ENCODE assay signal across 15 mouse cellular contexts in genomic region chr17:63294961-63295360, GRCm38 (mm10).
DNase-seq lines count a peak whose midpoint lies in the region; ATAC-seq and TF ChIP-seq lines count a peak whose summit lies in the region.
"Had no signal": no experiment of that assay in that cellular context is flagged by ENCODE, and none has a peak within 500 bp of the region (broad histone marks: within the 10 kb centered on the region; RNA-seq: fewer than 3 reads in every experiment).

No protein-coding gene starts in this region.

- ATAC-seq in midbrain, embryonic 11.5 days (ENCODE audit: low FRiP score): no peak
- no peak for ATAC-seq in midbrain, embryonic 15.5 days (replicated peaks)
- ATAC-seq in neural tube, embryonic 11.5 days (ENCODE audit: insufficient read depth, low FRiP score, low TSS enrichment): no peak

- peak overlapping the region; percentile 43 for H3K27ac ChIP-seq in layer of hippocampus, adult 2 months
- peak overlapping the region; percentile 25; the same call in 1 of the 2 replicates for H3K27ac ChIP-seq in midbrain, embryonic 11.5 days (ENCODE audit: low read depth, low read length)
- no peak overlapping the region for H3K27ac ChIP-seq in midbrain, embryonic 15.5 days
- peak overlapping the region; percentile 11; the same call in 1 of the 2 replicates for H3K27ac ChIP-seq in embryonic facial prominence, embryonic 10.5 days (replicated peaks)
- H3K27ac ChIP-seq in neural tube, embryonic 11.5 days (ENCODE audit: low read depth, low read length): no peak overlapping the region

- no peaks in the 10 kb centered on the region for H3K36me3 ChIP-seq in midbrain, embryonic 11.5 days (ENCODE audit: control insufficient read depth, insufficient read depth, low read length)
- H3K36me3 ChIP-seq in midbrain, embryonic 15.5 days (replicated peaks): no peaks in the 10 kb centered on the region
- H3K36me3 ChIP-seq in embryonic facial prominence, embryonic 10.5 days (replicated peaks): no peaks in the 10 kb centered on the region
- no peaks in the 10 kb centered on the region for H3K36me3 ChIP-seq in neural tube, embryonic 11.5 days (ENCODE audit: control insufficient read depth, insufficient read depth, low read length)

- no peak for DNase-seq in layer of hippocampus, adult 2 months (ENCODE audit: low spot score in 2 of 2)
- no peak for DNase-seq in layer of hippocampus, postnatal 14 days (ENCODE audit: low spot score in 2 of 2)
- DNase-seq in midbrain, embryonic 11.5 days (ENCODE audit: low spot score, missing footprints): peak; percentile 85
- peak; percentile 33 for DNase-seq in embryonic facial prominence, embryonic 10.5 days (ENCODE audit: low spot score)
- peak; percentile 13 for DNase-seq in neural tube, embryonic 11.5 days (ENCODE audit: low spot score)
- no peak for DNase-seq in gastrocnemius, postnatal 36 days
- no peak for DNase-seq in adrenal gland, postnatal 4 days (ENCODE audit: low spot score in 2 of 2)
- DNase-seq: adrenal gland, adult 8-10 months; cerebellum, adult 8-10 months; gastrocnemius, postnatal 14 days; kidney, postnatal 14 days; spleen, adult 18-20 months; thymus, postnatal 36 days had no signal

- intact Hi-C loops in gastrocnemius, postnatal 36 days (cut with DNase I): no loop called here

- no peak overlapping the region for H3K4me3 ChIP-seq in layer of hippocampus, adult 2 months
- no peak overlapping the region for H3K4me3 ChIP-seq in midbrain, embryonic 11.5 days (ENCODE audit: low read depth, low read length)
- no peak overlapping the region for H3K4me3 ChIP-seq in midbrain, embryonic 15.5 days
- no peak overlapping the region for H3K4me3 ChIP-seq in embryonic facial prominence, embryonic 10.5 days
- H3K4me3 ChIP-seq in neural tube, embryonic 11.5 days (ENCODE audit: low read depth, low read length): no peak overlapping the region

- WGBS in midbrain, embryonic 11.5 days: 70% methylated on average over 3 of the region's 3 CpGs
- WGBS in midbrain, embryonic 15.5 days: 68% methylated on average over 3 of the region's 3 CpGs
- 49% methylated on average over 3 of the region's 3 CpGs for WGBS in embryonic facial prominence, embryonic 10.5 days
- WGBS in neural tube, embryonic 11.5 days: 36% methylated on average over 3 of the region's 3 CpGs

- H3K4me1 ChIP-seq in midbrain, embryonic 11.5 days (ENCODE audit: control insufficient read depth, insufficient read depth, low read length): peaks cover 6% of the 10 kb centered on the region
- H3K4me1 ChIP-seq in midbrain, embryonic 15.5 days: peaks cover 9% of the 10 kb centered on the region
- peaks cover 9% of the 10 kb centered on the region for H3K4me1 ChIP-seq in embryonic facial prominence, embryonic 10.5 days
- H3K4me1 ChIP-seq in neural tube, embryonic 11.5 days (ENCODE audit: control insufficient read depth, insufficient read depth, low read length): no peaks in the 10 kb centered on the region

- no peaks in the 10 kb centered on the region for H3K27me3 ChIP-seq in midbrain, embryonic 11.5 days (ENCODE audit: control insufficient read depth, insufficient read depth, low read length)
- no peaks in the 10 kb centered on the region for H3K27me3 ChIP-seq in midbrain, embryonic 15.5 days (replicated peaks)
- H3K27me3 ChIP-seq in embryonic facial prominence, embryonic 10.5 days (replicated peaks; ENCODE audit: low read depth, poor library complexity, severe bottlenecking): no peaks in the 10 kb centered on the region
- H3K27me3 ChIP-seq in neural tube, embryonic 11.5 days (ENCODE audit: control insufficient read depth, insufficient read depth, low read length): no peaks in the 10 kb centered on the region

- H3K9me3 ChIP-seq in midbrain, embryonic 11.5 days (ENCODE audit: control insufficient read depth, low read length): no peaks in the 10 kb centered on the region; the same call in 1 of the 2 replicates
- no peaks in the 10 kb centered on the region for H3K9me3 ChIP-seq in midbrain, embryonic 15.5 days
- H3K9me3 ChIP-seq in embryonic facial prominence, embryonic 10.5 days: no peaks in the 10 kb centered on the region
- H3K9me3 ChIP-seq in neural tube, embryonic 11.5 days (ENCODE audit: control insufficient read depth, low read length): no peaks in the 10 kb centered on the region

- TF ChIP-seq CTCF in layer of hippocampus, adult 2 months (conservative IDR thresholded peaks at IDR 0.05): no peak

- no peak overlapping the region for H3K4me2 ChIP-seq in midbrain, embryonic 11.5 days
- H3K4me2 ChIP-seq in midbrain, embryonic 15.5 days: no peak overlapping the region
- no peak overlapping the region for H3K4me2 ChIP-seq in neural tube, embryonic 11.5 days (ENCODE audit: low read depth)
- H3K4me2 ChIP-seq: heart, embryonic 11.5 days had no signal

- H3K9ac ChIP-seq in midbrain, embryonic 11.5 days (ENCODE audit: low read length): no peak overlapping the region
- no peak overlapping the region for H3K9ac ChIP-seq in midbrain, embryonic 15.5 days
- no peak overlapping the region for H3K9ac ChIP-seq in neural tube, embryonic 11.5 days (ENCODE audit: low read length)

Comparison
In these comparisons a context has a peak if more than half of its experiments do, and no peak if none do; other contexts are left out.
1. H3K27ac ChIP-seq: peak in layer of hippocampus, adult 2 months (single experiment), midbrain, embryonic 11.5 days (single experiment) and embryonic facial prominence, embryonic 10.5 days (single experiment); none in midbrain, embryonic 15.5 days (single experiment) and neural tube, embryonic 11.5 days (single experiment).
2. DNase-seq: peak in midbrain, embryonic 11.5 days (single experiment), embryonic facial prominence, embryonic 10.5 days (single experiment) and neural tube, embryonic 11.5 days (single experiment); none in layer of hippocampus, adult 2 months (0 of 2), layer of hippocampus, postnatal 14 days (0 of 2), gastrocnemius, postnatal 36 days (0 of 2) and adrenal gland, postnatal 4 days (0 of 2).